Mouse (Mus musculus): ENCODE measurements around the gene Zbtb4.

Zbtb4 gene

GRCm38 (mm10) chr11:69763551-69763950, 2.2 kb upstream of the Zbtb4 start:
- no peak for DNase-seq (ENCODE audit: low read depth, low spot score)

- no peak for DNase-seq (ENCODE audit: low read depth, low spot score)
Measured at GRCm38 (mm10) chr11:69766126-69766609, 456 bp downstream of the Zbtb4 start.

- no peak for DNase-seq (ENCODE audit: low read depth, low spot score)
Measured at GRCm38 (mm10) chr11:69766872-69767624, 1.3 kb downstream of the Zbtb4 start.

GRCm38 (mm10) chr11:69767625-69767909, 1.9 kb downstream of the Zbtb4 start:
- no peak for DNase-seq (ENCODE audit: low read depth, low spot score)

- DNase-seq (ENCODE audit: low read depth, low spot score) = no peak
Measured at GRCm38 (mm10) chr11:69774961-69775360, 9.2 kb downstream of the Zbtb4 start.

- DNase-seq (ENCODE audit: low read depth, low spot score) = no peak
Measured at GRCm38 (mm10) chr11:69775716-69776115, 10.0 kb downstream of the Zbtb4 start.

GRCm38 (mm10) chr11:69776488-69776887, 10.8 kb downstream of the Zbtb4 start:
- no peak for DNase-seq (ENCODE audit: low read depth, low spot score)

- DNase-seq (ENCODE audit: low read depth, low spot score) = no peak
Measured at GRCm38 (mm10) chr11:69777504-69778257, 12.0 kb downstream of the Zbtb4 start.

GRCm38 (mm10) chr11:69778258-69778982, 12.7 kb downstream of the Zbtb4 start:
- no peak for DNase-seq (ENCODE audit: low read depth, low spot score)

GRCm38 (mm10) chr11:69778985-69779384, 13.3 kb downstream of the Zbtb4 start:
- DNase-seq (ENCODE audit: low read depth, low spot score) = no peak

- DNase-seq (ENCODE audit: low read depth, low spot score) = no peak
Measured at GRCm38 (mm10) chr11:69781828-69782227, 16.1 kb downstream of the Zbtb4 start.

GRCm38 (mm10) chr11:69784793-69785272, 19.1 kb downstream of the Zbtb4 start:
- no peak for DNase-seq (ENCODE audit: low read depth, low spot score)

- DNase-seq (ENCODE audit: low read depth, low spot score) = no peak
Measured at GRCm38 (mm10) chr11:69787306-69787705, 21.6 kb downstream of the Zbtb4 start.

- DNase-seq (ENCODE audit: low read depth, low spot score) = no peak
Measured at GRCm38 (mm10) chr11:69789431-69789830, 23.7 kb downstream of the Zbtb4 start.

- DNase-seq (ENCODE audit: low read depth, low spot score) = no peak
Measured at GRCm38 (mm10) chr11:69791420-69791819, 25.7 kb downstream of the Zbtb4 start.

- DNase-seq (ENCODE audit: low read depth, low spot score) = no peak
Measured at GRCm38 (mm10) chr11:69793429-69793828, 27.7 kb downstream of the Zbtb4 start.

- DNase-seq (ENCODE audit: low read depth, low spot score) = peak; percentile 94
Measured at GRCm38 (mm10) chr11:69795168-69795982, 29.7 kb downstream of the Zbtb4 start, which contains the start of gene Chrnb1. Gene Chrnb1, minus strand, starts transcription at chr11:69795943.

- no peak for DNase-seq (ENCODE audit: low read depth, low spot score)
Measured at GRCm38 (mm10) chr11:69795983-69796435, 30.3 kb downstream of the Zbtb4 start.

- no peak for DNase-seq (ENCODE audit: low read depth, low spot score)
Measured at GRCm38 (mm10) chr11:69797924-69798323, 32.2 kb downstream of the Zbtb4 start.

- DNase-seq (ENCODE audit: low read depth, low spot score) = no peak
Measured at GRCm38 (mm10) chr11:69799394-69800137, 33.9 kb downstream of the Zbtb4 start.

- no peak for DNase-seq (ENCODE audit: low read depth, low spot score)
Measured at GRCm38 (mm10) chr11:69800138-69800391, 34.4 kb downstream of the Zbtb4 start.

All from telencephalon, adult 2 months (tissue).